Mouse (Mus musculus): Measurements from ENCODE around the gene Prim2. TPM values are rescaled to one million over a fixed set of nuclear protein-coding genes. Genes with fewer than 3 reads are reported as not detected.

The Prim2 gene
- polyA plus RNA-seq, 1 experiment from 2014 or later: 46.3 TPM

GRCm38 (mm10) chr1:33555626-33556025 lies 114.0 kb downstream of the Prim2 start:
- no peak for DNase-seq (ENCODE audit: low spot score)

- DNase-seq (ENCODE audit: low spot score): no peak
Measured at GRCm38 (mm10) chr1:33551350-33551749, 118.2 kb downstream of the Prim2 start.

DNA sequence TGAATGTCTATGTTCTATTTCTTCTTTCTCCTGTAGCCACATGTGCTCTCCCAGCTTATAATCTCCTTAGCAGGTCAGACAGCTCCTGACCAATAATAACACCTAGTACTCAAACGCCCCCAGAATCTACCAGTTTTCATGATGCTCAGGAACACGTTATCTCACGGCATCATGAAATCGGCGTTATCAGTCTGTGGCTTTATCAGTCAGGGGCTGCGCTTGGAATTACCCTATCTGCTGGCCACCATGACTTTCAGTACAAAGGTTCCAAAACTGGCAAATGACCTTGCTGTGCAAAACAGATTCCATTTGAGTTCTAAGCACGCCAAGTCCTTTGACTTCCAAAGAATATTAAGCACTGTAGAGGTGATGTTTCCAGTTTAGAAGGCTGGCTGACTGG lies 127.9 kb downstream of the Prim2 start:
- no peak for DNase-seq (ENCODE audit: low spot score)

DNA sequence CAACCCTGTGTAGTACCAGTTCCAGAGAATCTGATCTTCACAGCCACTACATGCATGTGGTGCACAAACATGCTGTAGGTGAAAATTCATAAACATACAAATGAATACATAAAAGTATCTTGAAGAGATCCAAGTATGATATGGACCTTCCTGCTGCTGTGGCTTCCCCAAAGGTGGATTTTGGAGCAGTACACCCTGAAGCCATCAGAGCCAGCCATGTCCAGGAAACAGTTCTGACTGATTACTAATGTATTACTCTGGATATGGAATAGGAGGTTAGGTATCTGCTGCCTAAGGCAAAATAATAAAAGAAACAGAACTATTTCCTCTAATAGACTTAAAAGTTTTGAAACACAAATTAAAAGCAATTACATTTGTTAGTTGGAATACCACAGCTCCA lies 131.6 kb downstream of the Prim2 start:
- DNase-seq (ENCODE audit: low spot score): no peak

DNA sequence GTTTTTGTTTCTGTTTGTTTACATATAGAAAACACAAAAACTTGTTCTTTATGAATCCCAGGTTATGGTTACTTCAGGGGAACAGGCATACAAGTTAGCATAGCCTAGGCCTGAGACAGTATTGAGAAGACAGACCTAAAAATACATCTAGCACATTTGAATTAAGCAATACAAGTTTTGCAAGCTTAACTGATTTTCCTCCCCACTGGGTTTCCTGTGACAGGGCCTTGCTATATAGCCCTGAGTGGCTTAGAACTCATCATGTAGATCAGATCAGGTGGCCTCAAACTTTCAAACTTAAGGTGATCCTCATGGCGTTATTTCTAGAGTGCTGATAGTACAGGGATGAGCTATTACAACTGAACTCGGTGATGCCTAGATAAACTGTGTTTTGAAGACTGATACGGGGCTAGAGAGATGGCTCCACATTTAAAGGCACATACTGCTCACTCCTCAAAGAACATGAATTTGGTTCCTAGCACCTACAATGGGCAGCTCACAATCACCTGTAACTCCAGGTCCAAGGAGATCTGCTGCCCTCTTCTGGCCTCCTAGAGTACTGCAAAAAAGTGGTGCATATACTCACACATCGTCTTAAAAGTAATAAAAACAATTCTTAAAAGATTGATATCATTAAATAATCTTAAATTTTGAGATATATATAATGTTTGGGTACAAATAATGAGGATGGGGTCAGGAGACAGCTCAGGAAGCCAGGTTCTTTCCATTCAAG lies 133.2 kb downstream of the Prim2 start:
- no peak for DNase-seq (ENCODE audit: low spot score)

DNA sequence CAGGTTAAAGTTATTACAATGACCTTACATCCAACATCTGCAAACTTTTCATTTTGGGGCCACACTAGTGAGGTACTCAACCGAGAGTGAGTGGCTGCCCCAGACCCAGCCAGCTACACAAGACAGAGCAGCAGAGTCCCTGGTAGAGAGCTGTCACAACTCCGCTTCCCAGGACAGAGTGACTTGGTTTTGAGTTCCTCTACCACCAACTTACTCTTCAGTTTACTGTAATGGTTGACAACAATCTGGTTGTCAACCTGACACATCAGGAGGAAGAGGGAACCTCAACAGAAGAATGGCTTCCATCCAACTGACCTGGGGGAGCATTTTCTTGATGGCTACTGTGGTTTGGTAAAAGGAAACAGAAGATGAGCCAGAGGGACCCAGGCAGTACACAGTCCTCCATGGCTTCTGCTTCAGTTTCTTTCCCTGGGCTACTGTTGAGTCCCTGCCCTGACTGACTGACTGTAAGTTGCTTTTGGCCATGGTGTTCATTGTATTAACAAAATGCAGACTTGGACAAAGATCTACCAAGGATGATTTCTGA lies 134.4 kb downstream of the Prim2 start:
- DNase-seq (ENCODE audit: low spot score): no peak

DNA sequence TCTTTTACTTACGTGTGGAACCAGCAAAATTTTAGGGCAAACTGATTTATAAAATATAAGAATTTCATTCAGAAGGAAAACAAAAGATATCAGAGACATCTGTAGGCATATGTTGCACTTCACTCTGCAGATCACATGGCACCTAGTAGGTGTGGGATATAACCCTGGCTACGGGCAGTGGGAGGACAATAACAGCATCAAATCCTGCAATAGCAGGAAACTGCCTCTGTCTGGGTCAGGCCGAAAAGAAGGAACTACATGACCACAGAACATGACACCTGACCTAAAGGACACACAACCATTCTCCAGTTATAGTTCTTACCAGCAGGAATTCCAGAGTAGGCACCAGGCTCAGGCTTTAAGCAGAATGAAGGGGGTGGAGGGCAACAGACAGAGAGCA lies 137.7 kb downstream of the Prim2 start:
- no peak for DNase-seq (ENCODE audit: low spot score)

DNA sequence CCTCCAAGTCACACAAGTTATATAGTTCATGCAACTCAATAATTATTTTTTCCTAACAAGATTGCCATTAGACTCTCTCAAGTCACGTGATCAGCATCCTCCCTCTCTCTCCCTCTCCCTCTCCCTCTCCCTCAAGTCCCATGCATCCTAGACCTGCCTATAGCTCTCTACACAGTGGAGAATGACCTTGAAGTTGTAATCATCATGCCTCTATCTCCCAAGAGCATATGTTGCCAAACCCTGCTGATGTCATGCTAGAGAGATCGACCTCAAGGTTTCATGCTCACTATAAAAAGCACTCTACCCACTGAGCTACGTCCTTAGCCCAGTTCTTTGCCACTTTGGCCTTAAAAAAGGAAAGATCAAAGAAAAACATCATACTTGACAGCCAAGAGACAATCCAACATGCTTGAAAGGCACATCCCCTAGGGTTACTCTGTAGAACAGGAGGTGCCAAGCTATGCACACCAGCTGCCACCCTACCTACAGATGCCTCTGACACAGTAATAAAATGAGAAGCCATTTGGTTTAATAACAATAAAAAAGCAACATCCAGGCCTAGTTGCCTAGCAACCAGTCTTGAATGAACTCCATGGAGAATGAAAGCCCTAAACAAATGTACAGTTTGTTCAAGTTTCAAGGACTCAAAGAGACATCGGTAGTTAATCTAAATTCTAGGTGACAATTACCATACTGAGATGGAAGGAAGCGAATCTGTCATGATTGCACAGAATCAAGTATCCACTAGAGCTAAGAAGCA lies 138.3 kb downstream of the Prim2 start:
- no peak for DNase-seq (ENCODE audit: low spot score)

DNA sequence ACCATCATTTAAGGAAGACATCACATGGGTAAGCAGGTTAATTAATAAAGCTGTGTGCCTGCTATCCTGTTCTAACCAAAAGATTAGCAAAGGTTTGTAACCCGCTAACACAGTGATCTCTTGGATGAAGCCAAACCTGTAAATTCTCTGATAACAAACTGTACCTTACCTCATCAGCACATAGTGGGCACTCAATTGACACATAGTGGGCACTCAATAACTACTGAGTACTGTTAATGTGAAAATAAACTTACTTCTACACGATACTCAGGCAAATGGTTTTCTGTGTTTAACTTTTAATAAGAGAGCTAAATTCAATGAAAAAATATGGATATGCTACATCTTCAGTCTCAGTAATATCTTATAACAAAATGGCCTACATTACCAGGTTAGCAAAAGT lies 139.1 kb downstream of the Prim2 start:
- DNase-seq (ENCODE audit: low spot score): no peak

DNA sequence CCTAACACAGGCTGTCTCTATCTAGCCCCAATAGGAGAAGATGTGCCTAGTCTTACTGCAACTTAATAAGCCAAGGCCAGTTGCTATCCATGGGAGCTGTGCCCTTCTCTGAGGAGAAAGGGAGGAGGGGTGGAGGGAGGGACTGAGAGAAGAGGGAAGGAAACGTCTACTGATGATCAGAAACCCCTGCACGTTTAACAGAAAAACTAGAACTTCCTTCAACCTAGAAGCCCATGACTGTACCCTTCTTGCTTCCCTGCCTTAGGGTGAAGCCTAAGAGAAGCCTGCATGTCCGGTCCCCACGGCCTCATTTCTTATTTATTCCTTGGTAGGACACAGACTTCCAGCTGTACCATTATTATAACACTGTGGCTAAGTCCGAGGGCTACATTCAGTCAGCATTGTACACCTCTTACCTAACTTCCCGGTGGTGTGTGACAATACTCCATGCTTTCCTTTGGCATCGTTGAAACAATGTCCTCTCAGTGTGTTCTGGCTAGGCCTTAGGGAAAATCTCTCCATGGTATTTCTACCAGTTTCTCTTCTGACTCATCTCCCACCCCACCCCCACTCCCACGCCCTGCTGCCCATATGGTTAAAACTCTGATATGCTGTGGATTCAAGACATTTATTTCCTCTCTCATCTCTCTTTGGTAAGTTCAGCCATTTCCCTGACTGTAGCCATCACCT lies 139.9 kb downstream of the Prim2 start:
- no peak for DNase-seq (ENCODE audit: low spot score)

GRCm38 (mm10) chr1:33527352-33527863 lies 142.2 kb downstream of the Prim2 start:
- DNase-seq (ENCODE audit: low spot score): no peak

GRCm38 (mm10) chr1:33523223-33523622 lies 146.4 kb downstream of the Prim2 start:
- DNase-seq (ENCODE audit: low spot score): no peak

- DNase-seq (ENCODE audit: low spot score): no peak
Measured at GRCm38 (mm10) chr1:33515124-33515523, 154.5 kb downstream of the Prim2 start.

DNA sequence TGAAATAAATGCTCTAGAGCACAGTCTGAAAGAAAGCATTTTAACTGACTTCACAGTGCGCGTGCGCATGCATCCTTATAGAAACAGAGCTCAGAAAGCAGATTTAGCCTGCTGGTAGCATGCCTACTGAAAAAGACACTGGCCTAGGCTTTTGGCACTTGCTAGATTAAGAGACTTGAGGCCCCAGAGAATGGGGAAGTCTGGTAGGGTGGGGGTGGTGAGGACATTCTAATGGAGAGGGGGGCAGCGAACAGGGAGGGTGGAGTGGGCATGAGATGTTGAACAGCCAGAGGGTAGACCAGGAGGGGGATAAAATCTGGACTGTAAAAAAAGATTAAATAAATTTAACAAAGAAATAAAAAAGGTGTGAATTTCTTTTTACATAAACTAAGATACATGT lies 158.3 kb downstream of the Prim2 start:
- DNase-seq (ENCODE audit: low spot score): no peak

- DNase-seq (ENCODE audit: low spot score): no peak
Measured at GRCm38 (mm10) chr1:33504371-33504770, 165.2 kb downstream of the Prim2 start.

GRCm38 (mm10) chr1:33502890-33503289 lies 166.7 kb downstream of the Prim2 start:
- no peak for DNase-seq (ENCODE audit: low spot score)

DNA sequence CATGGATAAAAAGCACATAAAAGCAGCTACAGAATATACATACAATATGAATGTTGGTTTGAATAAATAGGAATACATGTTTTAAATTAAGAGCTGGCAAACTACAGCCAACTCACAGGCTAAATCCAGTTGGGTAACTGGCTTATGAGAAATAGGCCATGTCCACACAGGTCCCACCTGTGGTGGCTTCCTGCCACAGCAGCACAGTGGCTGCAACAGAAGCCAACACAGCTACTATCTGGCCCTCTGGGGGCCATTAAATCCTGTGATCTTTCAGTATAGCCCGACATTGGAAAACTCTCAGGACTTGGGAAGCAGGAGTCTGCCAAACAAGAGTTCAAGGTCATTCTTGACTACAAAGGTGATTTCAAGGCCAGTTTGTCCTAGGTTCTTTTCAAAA lies 167.3 kb downstream of the Prim2 start:
- DNase-seq (ENCODE audit: low spot score): no peak

GRCm38 (mm10) chr1:33500111-33500510 lies 169.5 kb downstream of the Prim2 start:
- DNase-seq (ENCODE audit: low spot score): peak; percentile 11

- peak; percentile 7 for DNase-seq (ENCODE audit: low spot score)
Measured at GRCm38 (mm10) chr1:33499603-33500002, 170.0 kb downstream of the Prim2 start.

DNA sequence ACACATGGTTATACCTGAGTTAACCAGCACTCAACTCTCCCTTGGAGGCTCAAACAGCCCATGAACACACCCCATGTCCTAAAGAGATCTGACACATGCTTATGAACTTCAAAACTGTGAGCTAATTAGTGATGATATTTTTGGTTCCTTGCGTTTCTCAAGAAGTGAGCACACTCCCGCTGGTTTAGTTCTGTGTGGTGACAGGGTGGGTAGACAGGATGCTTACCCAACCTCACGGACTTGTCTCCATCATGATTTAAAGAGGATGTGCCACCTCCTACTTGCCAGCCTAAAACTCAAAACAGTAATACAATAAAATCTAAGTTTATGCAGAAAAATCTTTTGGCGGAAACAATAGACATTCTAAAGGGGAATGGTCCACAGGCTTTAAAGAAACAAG lies 173.5 kb downstream of the Prim2 start:
- DNase-seq (ENCODE audit: low spot score): no peak

DNA sequence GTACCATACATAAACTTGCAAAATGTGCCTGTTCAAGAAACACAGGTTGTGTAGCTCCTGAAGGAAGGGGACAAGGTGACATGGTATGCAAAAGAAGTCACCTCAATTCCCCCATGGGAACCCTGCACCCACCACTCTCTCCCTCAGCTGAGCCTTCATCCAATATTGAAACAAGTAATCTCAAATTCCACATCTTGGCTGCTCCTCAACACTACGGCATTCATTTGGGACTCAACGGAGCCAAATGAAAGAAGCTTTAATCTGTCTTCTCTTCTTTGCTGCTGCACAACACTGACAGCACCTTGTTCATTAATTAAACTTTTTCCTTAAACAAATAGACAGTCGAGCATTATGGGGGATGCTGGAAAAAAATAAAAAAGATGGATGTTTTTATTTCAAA lies 174.0 kb downstream of the Prim2 start:
- no peak for DNase-seq (ENCODE audit: low spot score)

DNA sequence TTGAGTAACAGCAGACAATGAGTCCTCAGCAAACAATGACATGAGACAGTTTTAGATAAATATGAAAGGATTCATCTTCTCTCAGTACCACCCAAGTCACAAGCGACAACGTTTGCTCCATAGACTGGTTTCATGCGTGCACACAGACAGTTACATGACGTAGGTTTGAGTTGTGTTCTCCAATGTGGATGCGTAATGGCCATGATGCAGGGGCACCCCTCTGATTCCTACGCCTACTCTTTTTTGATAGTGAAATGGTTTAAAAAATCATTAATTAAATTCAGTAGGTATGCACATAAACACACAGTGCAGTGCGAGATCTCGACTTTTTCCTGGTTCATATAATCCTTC lies 174.4 kb downstream of the Prim2 start:
- DNase-seq (ENCODE audit: low spot score): no peak

Data from thymus, postnatal 0 days (tissue).